Mouse (Mus musculus) MEL (cell line): Measurements from ENCODE around the gene Mtr. TPM values are rescaled to one million over a fixed set of nuclear protein-coding genes. Genes with fewer than 3 reads are reported as not detected.

Experiments
- DNase-seq: peaks from one replicate; pipeline ENCODE4 v3.0.0; 2011; ENCODE audit warnings: low read depth, low spot score
- H3K27ac ChIP-seq: 2 replicates; pipeline ENCODE4 v1.5.1; 2012; ENCODE audit warnings: low read depth, mild to moderate bottlenecking, control low read depth, low read length, moderate library complexity; ENCODE audit not compliant: control insufficient read depth
- H3K27me3 ChIP-seq, 2 experiments: fragments of 150-350 bp in 1 of 2; sonication (generic) in 1 of 2; 2 replicates each; pipeline ENCODE4 v1.6.1; 2012; ENCODE audit warnings: low read length in 2 of 2, mild to moderate bottlenecking in 2 of 2, improper control_type of control experiment in 1 of 2, moderate library complexity in 1 of 2; ENCODE audit not compliant: insufficient read depth in 2 of 2, control insufficient read depth in 1 of 2
- H3K36me3 ChIP-seq, 2 experiments: 2 replicates each; pipeline ENCODE4 v1.6.1; 2012 to 2014; ENCODE audit warnings: low read length in 2 of 2, improper control_type of control experiment in 1 of 2, inconsistent platforms in 1 of 2, mild to moderate bottlenecking in 1 of 2; ENCODE audit not compliant: insufficient read depth in 2 of 2, control insufficient read depth in 1 of 2
- H3K4me1 ChIP-seq, 2 experiments: fragments of 150-350 bp in 1 of 2; sonication (generic) in 1 of 2; 2 replicates each; pipeline ENCODE4 v1.6.1; 2012; ENCODE audit warnings: low read length in 2 of 2, improper control_type of control experiment in 1 of 2, mild to moderate bottlenecking in 1 of 2; ENCODE audit not compliant: insufficient read depth in 2 of 2, control insufficient read depth in 1 of 2
- H3K4me3 ChIP-seq, 2 experiments: fragments of 150-350 bp in 1 of 2; sonication (generic) in 1 of 2; 2 replicates each; pipeline ENCODE4 v1.5.1; 2012; ENCODE audit warnings: low read depth in 2 of 2, low read length in 2 of 2, mild to moderate bottlenecking in 2 of 2, moderate library complexity in 2 of 2, control low read depth in 1 of 2, improper control_type of control experiment in 1 of 2; ENCODE audit not compliant: control insufficient read depth in 1 of 2, insufficient read depth in 1 of 2
- H3K79me2 ChIP-seq: 2 replicates; pipeline ENCODE4 v1.6.1; 2012; ENCODE audit warnings: mild to moderate bottlenecking, low read length, moderate library complexity; ENCODE audit not compliant: control insufficient read depth, poor library complexity, insufficient read depth
- H3K9ac ChIP-seq: 2 replicates; pipeline ENCODE4 v1.6.1; 2012; ENCODE audit warnings: low read depth, mild to moderate bottlenecking, control low read depth, low read length, moderate library complexity; ENCODE audit not compliant: control insufficient read depth, poor library complexity, severe bottlenecking
- H3K9me3 ChIP-seq: fragments of 150-350 bp; sonication (generic); replicated peaks from 2 replicates; pipeline ENCODE4 v1.6.1; 2012; ENCODE audit warnings: mild to moderate bottlenecking, low read length, improper control_type of control experiment, moderate library complexity; ENCODE audit not compliant: insufficient read depth
- BHLHE40 ChIP-seq: IDR thresholded peaks from 2 replicates; pipeline ENCODE4 v1.6.1; 2012; ENCODE audit warnings: low read depth, mild to moderate bottlenecking, inconsistent platforms, low read length, improper control_type of control experiment, borderline replicate concordance
- CHD1 ChIP-seq: IDR thresholded peaks from 2 replicates; pipeline ENCODE4 v1.6.1; 2012; ENCODE audit warnings: low read depth, mild to moderate bottlenecking, inconsistent platforms, low read length, improper control_type of control experiment
- CHD2 ChIP-seq: IDR thresholded peaks from 2 replicates; pipeline ENCODE4 v1.6.1; 2011; ENCODE audit warnings: low read length, improper control_type of control experiment
- E2F4 ChIP-seq: IDR thresholded peaks from 2 replicates; pipeline ENCODE4 v1.6.1; 2011; ENCODE audit warnings: low read depth, low read length, improper control_type of control experiment, borderline replicate concordance
- EP300 ChIP-seq, 2 experiments: IDR thresholded peaks; 2 replicates each; pipeline ENCODE4 v1.6.1; 2011; ENCODE audit warnings: improper control_type of control experiment in 2 of 2, low read length in 2 of 2, low read depth in 1 of 2, mild to moderate bottlenecking in 1 of 2
- HCFC1 ChIP-seq: IDR thresholded peaks from 2 replicates; pipeline ENCODE4 v1.6.1; 2012; ENCODE audit warnings: low read depth, mild to moderate bottlenecking, inconsistent platforms, low read length, improper control_type of control experiment, moderate library complexity
- JUND ChIP-seq: IDR thresholded peaks from 2 replicates; pipeline ENCODE4 v1.6.1; 2011; ENCODE audit warnings: low read depth, mild to moderate bottlenecking, improper control_type of control experiment, low read length
- KAT2A ChIP-seq: conservative IDR thresholded peaks from 2 replicates; pipeline ENCODE4 v1.6.1; 2012; ENCODE audit warnings: low read depth, low read length, improper control_type of control experiment, inconsistent platforms
- MAX ChIP-seq: IDR thresholded peaks from 2 replicates; pipeline ENCODE4 v1.6.1; 2011; ENCODE audit warnings: low read length, improper control_type of control experiment
- MYB ChIP-seq: IDR thresholded peaks from 2 replicates; pipeline ENCODE4 v1.6.1; 2011; ENCODE audit warnings: mild to moderate bottlenecking, low read depth, low read length, improper control_type of control experiment
- MYC ChIP-seq: IDR thresholded peaks from 2 replicates; pipeline ENCODE4 v1.6.1; 2011; ENCODE audit warnings: low read depth, mild to moderate bottlenecking, low read length, improper control_type of control experiment, moderate library complexity
- NELFE ChIP-seq: IDR thresholded peaks from 2 replicates; pipeline ENCODE4 v1.6.1; 2011; ENCODE audit warnings: low read depth, low read length, improper control_type of control experiment
- NRF1 ChIP-seq: IDR thresholded peaks from 2 replicates; pipeline ENCODE4 v1.6.1; 2014; ENCODE audit warnings: low read depth, mild to moderate bottlenecking, inconsistent platforms, low read length, improper control_type of control experiment, moderate library complexity; ENCODE audit not compliant: poor library complexity, insufficient read depth, severe bottlenecking
- POLR2AphosphoS5 ChIP-seq: IDR thresholded peaks from 2 replicates; pipeline ENCODE4 v1.6.1; 2012; ENCODE audit warnings: low read depth, borderline replicate concordance, mild to moderate bottlenecking, inconsistent platforms, low read length, moderate library complexity, mixed read lengths
- RAD21 ChIP-seq: IDR thresholded peaks from 2 replicates; pipeline ENCODE4 v1.6.1; 2011; ENCODE audit warnings: mild to moderate bottlenecking, low read depth, low read length, improper control_type of control experiment
- RCOR1 ChIP-seq: IDR thresholded peaks from 2 replicates; pipeline ENCODE4 v1.6.1; 2012; ENCODE audit warnings: low read depth, mild to moderate bottlenecking, inconsistent platforms, low read length, improper control_type of control experiment
- SIN3A ChIP-seq: IDR thresholded peaks from 2 replicates; pipeline ENCODE4 v1.6.1; 2012; ENCODE audit warnings: low read length, improper control_type of control experiment, inconsistent platforms
- TCF12 ChIP-seq: IDR thresholded peaks from 2 replicates; pipeline ENCODE4 v1.6.1; 2014; ENCODE audit warnings: low read depth, mild to moderate bottlenecking, inconsistent platforms, low read length, improper control_type of control experiment, moderate library complexity
- UBTF ChIP-seq: IDR thresholded peaks from 2 replicates; pipeline ENCODE4 v1.6.1; 2012; ENCODE audit warnings: low read depth, mild to moderate bottlenecking, inconsistent platforms, low read length, improper control_type of control experiment, moderate library complexity, borderline replicate concordance; ENCODE audit not compliant: insufficient read depth
- USF1 ChIP-seq: IDR thresholded peaks from 2 replicates; pipeline ENCODE4 v1.6.1; 2014; ENCODE audit warnings: low read depth, mild to moderate bottlenecking, inconsistent platforms, low read length, improper control_type of control experiment, moderate library complexity
- ZC3H11A ChIP-seq: IDR thresholded peaks from 2 replicates; pipeline ENCODE4 v1.6.1; 2012; ENCODE audit warnings: low read depth, mild to moderate bottlenecking, inconsistent platforms, low read length, improper control_type of control experiment
- ZKSCAN1 ChIP-seq: IDR thresholded peaks from 2 replicates; pipeline ENCODE4 v1.6.1; 2012; ENCODE audit warnings: low read depth, mild to moderate bottlenecking, inconsistent platforms, low read length, improper control_type of control experiment, moderate library complexity
- ZMIZ1 ChIP-seq: IDR thresholded peaks from 2 replicates; pipeline ENCODE4 v1.6.1; 2012; ENCODE audit warnings: low read depth, mild to moderate bottlenecking, inconsistent platforms, low read length, improper control_type of control experiment, moderate library complexity
- ZNF384 ChIP-seq: IDR thresholded peaks from 2 replicates; pipeline ENCODE4 v1.6.1; 2012; ENCODE audit warnings: low read depth, mild to moderate bottlenecking, inconsistent platforms, low read length, improper control_type of control experiment
- polyA plus RNA-seq, 2 experiments: library from polyadenylated mRNA; stranded (reverse) in 1 of 2; unstranded in 1 of 2; fragments of >175 nt in 1 of 2; fragments of >200 nt in 1 of 2; gene quantifications; 2 replicates each; pipeline versions ENCODE4 v1.2.1 to v1.2.4; 2012; ENCODE audit warnings: low replicate concordance in 2 of 2, low read depth in 1 of 2; ENCODE audit not compliant: insufficient read length in 2 of 2, insufficient read depth in 1 of 2, missing spikeins in 1 of 2
- total RNA-seq: library from RNA; depleted of rRNA; stranded (reverse); fragments of 300-350 nt; gene quantifications from 2 replicates; pipeline ENCODE4 v1.2.3, GENCODE M21; 2012

Mtr gene
- total and polyA plus RNA-seq, 3 experiments: 25.5 to 53.0 (median 32.2) TPM

DNA sequence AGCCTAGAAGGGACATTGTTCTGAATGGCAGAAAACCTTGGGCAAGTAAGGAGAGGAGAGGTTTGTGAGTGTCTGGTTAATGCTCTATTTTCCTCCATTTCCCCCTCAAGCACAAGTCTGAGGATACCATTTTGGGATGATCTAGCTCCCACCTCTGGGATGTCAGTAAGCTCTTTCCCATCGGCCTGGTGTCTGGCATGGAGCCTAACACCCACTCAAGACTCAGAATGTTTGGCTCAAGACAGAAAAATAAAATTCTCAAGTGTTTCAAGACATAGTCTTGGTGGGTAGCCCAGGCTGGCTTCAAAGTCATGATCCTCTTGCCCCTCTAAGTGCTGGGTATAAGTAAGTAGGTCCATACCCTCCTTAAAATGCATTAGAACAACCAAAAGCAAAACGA is 59.4 kb downstream of the Mtr start:
- no peak overlapping the region for H3K4me3 ChIP-seq
- no peaks in the 10 kb centered on the region for H3K9me3 ChIP-seq
- H3K4me1 ChIP-seq: no peaks in the 10 kb centered on the region
- H3K79me2 ChIP-seq: no peaks in the 10 kb centered on the region
- peaks cover 0 to 39% of the 10 kb centered on the region in 2 experiments; a peak in 2 of 4 replicates for H3K36me3 ChIP-seq
- H3K27ac ChIP-seq: no peak overlapping the region
- no peak overlapping the region for H3K9ac ChIP-seq
- DNase-seq: no peak
- H3K27me3 ChIP-seq: no peaks in the 10 kb centered on the region
- TF ChIP-seq RAD21 (no peak), ZNF384 (no peak), POLR2AphosphoS5 (no peak), SIN3A (no peak), TCF12 (no peak), ZKSCAN1 (no peak), USF1 (no peak), MYC (no peak), E2F4 (no peak)

- H3K36me3 ChIP-seq: peaks cover 0 to 38% of the 10 kb centered on the region in 2 experiments; a peak in 2 of 4 replicates
- no peaks in the 10 kb centered on the region for H3K79me2 ChIP-seq
Observed at GRCm38 (mm10) chr13:12196861-12197260, 61.1 kb downstream of the Mtr start.

GRCm38 (mm10) chr13:12196012-12196411 is 61.9 kb downstream of the Mtr start:
- TF ChIP-seq POLR2AphosphoS5 (no peak), CHD1 (no peak), MYB (no peak), HCFC1 (no peak), RCOR1 (no peak), NELFE (no peak), NRF1 (no peak)
- no peaks in the 10 kb centered on the region for H3K9me3 ChIP-seq
- DNase-seq: no peak
- peaks cover 0 to 31% of the 10 kb centered on the region in 2 experiments; a peak in 2 of 4 replicates for H3K36me3 ChIP-seq
- no peaks in the 10 kb centered on the region for H3K79me2 ChIP-seq
- no peaks in the 10 kb centered on the region for H3K4me1 ChIP-seq
- no peaks in the 10 kb centered on the region for H3K27me3 ChIP-seq
- no peak overlapping the region for H3K9ac ChIP-seq
- H3K4me3 ChIP-seq: no peak overlapping the region
- H3K27ac ChIP-seq: no peak overlapping the region

More at GRCm38 (mm10) chr13:12196861-12197260, 61.1 kb downstream of the Mtr start:
- DNase-seq: no peak
- no peak overlapping the region for H3K4me3 ChIP-seq
- H3K9ac ChIP-seq: no peak overlapping the region
- no peaks in the 10 kb centered on the region for H3K27me3 ChIP-seq
- no peaks in the 10 kb centered on the region for H3K4me1 ChIP-seq
- no peak overlapping the region for H3K27ac ChIP-seq
- TF ChIP-seq MAX (no peak), HCFC1 (no peak), NRF1 (no peak), E2F4 (no peak), NELFE (no peak), JUND (no peak), ZKSCAN1 (no peak), UBTF (no peak), RCOR1 (no peak), ZC3H11A (no peak), EP300 (IDR thresholded peaks at IDR 0.05; ENCODE audit: low read depth in 1 of 2, low read length in 2 of 2) (no peak), TCF12 (no peak), KAT2A (no peak), BHLHE40 (no peak), CHD2 (no peak), ZMIZ1 (no peak)
- H3K9me3 ChIP-seq: no peaks in the 10 kb centered on the region
